Comparison of ENCODE assay signal across 19 mouse cellular contexts in the genomic region with DNA sequence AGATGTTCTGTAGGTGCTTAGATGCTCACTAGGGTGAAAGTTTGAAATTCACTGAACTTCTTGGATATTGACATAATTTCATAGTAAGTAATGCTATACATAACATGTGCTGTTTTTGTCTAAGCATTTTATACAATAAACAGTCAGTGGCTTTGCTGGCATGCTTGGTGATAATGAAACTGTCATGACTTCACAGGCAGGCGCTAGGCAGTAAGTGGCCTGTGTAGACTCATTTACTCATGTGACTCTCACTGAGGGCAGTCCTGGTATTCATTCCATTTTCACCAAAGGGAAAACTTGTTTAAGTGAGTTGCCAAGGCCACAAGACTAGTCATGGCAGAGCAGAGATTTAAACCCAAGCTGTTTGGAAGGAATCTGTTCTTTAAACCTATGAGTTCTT.
"Had no signal": no experiment of that assay in that cellular context is flagged by ENCODE, and none has a peak within 500 bp of the region (broad histone marks: within the 10 kb centered on the region; RNA-seq: fewer than 3 reads in every experiment).

No protein-coding gene starts in this region.

- H3K9me3 ChIP-seq: limb, embryonic 10.5 days; limb, embryonic 13.5 days; liver, embryonic 12.5 days; liver, embryonic 15.5 days; lung, embryonic 15.5 days had no signal

- H3K4me2 ChIP-seq: limb, embryonic 13.5 days; liver, embryonic 12.5 days; liver, embryonic 15.5 days; lung, embryonic 15.5 days; midbrain, embryonic 11.5 days had no signal

- ATAC-seq: liver, embryonic 12.5 days had no signal

- DNase-seq: kidney, postnatal 25 days; layer of hippocampus, adult 9-11 months; liver; lung, adult 18-20 months; lung, postnatal 10 days; lung, postnatal 36 days; midbrain, embryonic 14.5 days; thymus, adult 2 months; thymus, postnatal 14 days; thymus, postnatal 4 days had no signal

- H3K27ac ChIP-seq: kidney, postnatal 0 days; layer of hippocampus, adult 2 months; limb, embryonic 10.5 days; limb, embryonic 13.5 days; liver, embryonic 12.5 days; liver, embryonic 15.5 days; lung, embryonic 15.5 days; stomach, postnatal 0 days had no signal

- H3K9ac ChIP-seq: limb, embryonic 13.5 days; liver, embryonic 12.5 days; liver, embryonic 15.5 days; lung, embryonic 15.5 days had no signal

- H3K4me3 ChIP-seq: layer of hippocampus, adult 2 months; limb, embryonic 10.5 days; limb, embryonic 13.5 days; liver, embryonic 12.5 days; liver, embryonic 15.5 days; lung, embryonic 15.5 days had no signal

- H3K36me3 ChIP-seq: limb, embryonic 10.5 days; limb, embryonic 13.5 days; liver, embryonic 12.5 days; liver, embryonic 15.5 days; lung, embryonic 15.5 days had no signal
